Mouse (Mus musculus): ENCODE measurements around the gene Plekha5. TPM values are rescaled to one million over a fixed set of nuclear protein-coding genes. Genes with fewer than 3 reads are reported as not detected.
"Not testable (repeated sequence)": the region's sequence is repeated elsewhere in the genome, so short reads cannot be mapped to it uniquely, and the experiment has no call there.

Plekha5 gene
- polyA plus RNA-seq, 1 experiment from 2014 or later: 54.2 TPM

- Histone ChIP-seq H3K27ac (no peak overlapping the region), H3K36me3 (no peaks in the 10 kb centered on the region), H3K9me3 (no peaks in the 10 kb centered on the region), H3K4me1 (peaks cover 50% of the 10 kb centered on the region), H3K4me2 (replicated peaks) (no peak overlapping the region), H3K27me3 (no peaks in the 10 kb centered on the region), H3K4me3 (no peak overlapping the region), H3K9ac (no peak overlapping the region)
- 40% methylated on average over 4 of the region's 4 CpGs for WGBS
- no peak for ATAC-seq (ENCODE audit: insufficient number of reproducible peaks, insufficient read depth, low FRiP score, low TSS enrichment)
These were observed 91.7 kb downstream of the Plekha5 start for GRCm38 (mm10) chr6:140515550-140515949.

- no peaks in the 10 kb centered on the region for H3K27me3 ChIP-seq
- H3K9ac ChIP-seq: no peak overlapping the region
- H3K9me3 ChIP-seq: no peaks in the 10 kb centered on the region
- ATAC-seq (ENCODE audit: insufficient number of reproducible peaks, insufficient read depth, low FRiP score, low TSS enrichment): no peak
- H3K27ac ChIP-seq: no peak overlapping the region
- no peaks in the 10 kb centered on the region for H3K36me3 ChIP-seq
- H3K4me3 ChIP-seq: no peak overlapping the region
- no peak overlapping the region for H3K4me2 ChIP-seq (replicated peaks)
- peaks cover 56% of the 10 kb centered on the region for H3K4me1 ChIP-seq
- WGBS: 56% methylated on average over 3 of the region's 3 CpGs
These were observed 92.3 kb downstream of the Plekha5 start for GRCm38 (mm10) chr6:140516202-140516601.

GRCm38 (mm10) chr6:140517188-140517587, 93.3 kb downstream of the Plekha5 start:
- Histone ChIP-seq H3K36me3 (no peaks in the 10 kb centered on the region), H3K4me1 (peaks cover 58% of the 10 kb centered on the region), H3K27me3 (no peaks in the 10 kb centered on the region), H3K9ac (no peak overlapping the region), H3K4me2 (replicated peaks) (no peak overlapping the region), H3K9me3 (no peaks in the 10 kb centered on the region), H3K27ac (no peak overlapping the region), H3K4me3 (no peak overlapping the region)
- WGBS: 79% methylated on average over 1 of the region's 1 CpGs
- ATAC-seq (ENCODE audit: insufficient number of reproducible peaks, insufficient read depth, low FRiP score, low TSS enrichment): no peak

GRCm38 (mm10) chr6:140519019-140519418, 95.2 kb downstream of the Plekha5 start:
- Histone ChIP-seq H3K4me2 (replicated peaks) (no peak overlapping the region), H3K27ac (peak overlapping the region; percentile 73), H3K9ac (no peak overlapping the region), H3K27me3 (no peaks in the 10 kb centered on the region), H3K9me3 (no peaks in the 10 kb centered on the region), H3K4me3 (no peak overlapping the region), H3K36me3 (no peaks in the 10 kb centered on the region), H3K4me1 (peaks cover 44% of the 10 kb centered on the region)
- 42% methylated on average over 13 of the region's 13 CpGs for WGBS
- ATAC-seq (ENCODE audit: insufficient number of reproducible peaks, insufficient read depth, low FRiP score, low TSS enrichment): no peak

GRCm38 (mm10) chr6:140519488-140520159, 95.8 kb downstream of the Plekha5 start:
- Histone ChIP-seq H3K27me3 (no peaks in the 10 kb centered on the region), H3K4me3 (no peak overlapping the region), H3K9me3 (no peaks in the 10 kb centered on the region), H3K4me2 (replicated peaks) (peak overlapping the region; percentile 30), H3K36me3 (no peaks in the 10 kb centered on the region), H3K4me1 (peaks cover 39% of the 10 kb centered on the region), H3K27ac (peak overlapping the region; percentile 73), H3K9ac (no peak overlapping the region)
- ATAC-seq (ENCODE audit: insufficient number of reproducible peaks, insufficient read depth, low FRiP score, low TSS enrichment): peak; percentile 64; the same call in 1 of the 2 replicates
- 7% methylated on average over 10 of the region's 10 CpGs for WGBS

- no peak overlapping the region for H3K27ac ChIP-seq
These were observed 97.1 kb downstream of the Plekha5 start for GRCm38 (mm10) chr6:140520961-140521360.

GRCm38 (mm10) chr6:140521832-140522231, 98.0 kb downstream of the Plekha5 start:
- no peaks in the 10 kb centered on the region for H3K27me3 ChIP-seq
- H3K36me3 ChIP-seq: 0 out of 2 replicates have a peak, but pooled peaks cover 5% of the 10 kb centered on the region
- H3K4me1 ChIP-seq: peaks cover 30% of the 10 kb centered on the region
- no peak for ATAC-seq (ENCODE audit: insufficient number of reproducible peaks, insufficient read depth, low FRiP score, low TSS enrichment)
- 32% methylated on average over 5 of the region's 5 CpGs for WGBS
- H3K27ac ChIP-seq: no peak overlapping the region
- no peak overlapping the region for H3K4me3 ChIP-seq
- H3K9me3 ChIP-seq: no peaks in the 10 kb centered on the region
- no peak overlapping the region for H3K9ac ChIP-seq
- H3K4me2 ChIP-seq (replicated peaks): no peak overlapping the region

More at GRCm38 (mm10) chr6:140520961-140521360, 97.1 kb downstream of the Plekha5 start:
- H3K4me2 ChIP-seq (replicated peaks): no peak overlapping the region
- no peak overlapping the region for H3K9ac ChIP-seq
- H3K4me1 ChIP-seq: peaks cover 36% of the 10 kb centered on the region
- no peaks in the 10 kb centered on the region for H3K27me3 ChIP-seq
- WGBS: 43% methylated on average over 6 of the region's 6 CpGs
- no peaks in the 10 kb centered on the region for H3K9me3 ChIP-seq
- ATAC-seq (ENCODE audit: insufficient number of reproducible peaks, insufficient read depth, low FRiP score, low TSS enrichment): no peak
- H3K4me3 ChIP-seq: no peak overlapping the region
- no peaks in the 10 kb centered on the region for H3K36me3 ChIP-seq

GRCm38 (mm10) chr6:140523600-140523999, 99.7 kb downstream of the Plekha5 start:
- Histone ChIP-seq H3K4me2 (replicated peaks) (no peak overlapping the region), H3K36me3 (peaks cover 12% of the 10 kb centered on the region), H3K27ac (no peak overlapping the region), H3K4me3 (no peak overlapping the region), H3K4me1 (peaks cover 27% of the 10 kb centered on the region), H3K27me3 (no peaks in the 10 kb centered on the region), H3K9me3 (no peaks in the 10 kb centered on the region), H3K9ac (no peak overlapping the region)
- no peak for ATAC-seq (ENCODE audit: insufficient number of reproducible peaks, insufficient read depth, low FRiP score, low TSS enrichment)
- WGBS: 78% methylated on average over 4 of the region's 4 CpGs

GRCm38 (mm10) chr6:140528414-140528813, 104.6 kb downstream of the Plekha5 start:
- no peak overlapping the region for H3K4me3 ChIP-seq
- H3K9me3 ChIP-seq: no peaks in the 10 kb centered on the region
- peaks cover 24% of the 10 kb centered on the region for H3K36me3 ChIP-seq
- H3K4me2 ChIP-seq (replicated peaks): no peak overlapping the region
- H3K27me3 ChIP-seq: no peaks in the 10 kb centered on the region
- WGBS: 82% methylated on average over 6 of the region's 6 CpGs
- no peak overlapping the region for H3K9ac ChIP-seq
- ATAC-seq (ENCODE audit: insufficient number of reproducible peaks, insufficient read depth, low FRiP score, low TSS enrichment): no peak
- H3K4me1 ChIP-seq: no peaks in the 10 kb centered on the region
- H3K27ac ChIP-seq: no peak overlapping the region

GRCm38 (mm10) chr6:140532858-140533257, 109.0 kb downstream of the Plekha5 start:
- 100% methylated on average over 1 of the region's 1 CpGs for WGBS
- not testable (repeated sequence) for H3K4me2 ChIP-seq (replicated peaks)

GRCm38 (mm10) chr6:140533606-140534005, 109.8 kb downstream of the Plekha5 start:
- H3K27ac ChIP-seq: no peak overlapping the region
- no peak for ATAC-seq (ENCODE audit: insufficient number of reproducible peaks, insufficient read depth, low FRiP score, low TSS enrichment)
- peaks cover 49% of the 10 kb centered on the region for H3K36me3 ChIP-seq
- H3K9ac ChIP-seq: no peak overlapping the region
- H3K4me2 ChIP-seq (replicated peaks): no peak overlapping the region
- no peaks in the 10 kb centered on the region for H3K4me1 ChIP-seq
- H3K4me3 ChIP-seq: no peak overlapping the region
- no peaks in the 10 kb centered on the region for H3K9me3 ChIP-seq
- WGBS: 92% methylated on average over 5 of the region's 5 CpGs
- H3K27me3 ChIP-seq: no peaks in the 10 kb centered on the region

More at GRCm38 (mm10) chr6:140532858-140533257, 109.0 kb downstream of the Plekha5 start:
- not testable (repeated sequence) for H3K9ac ChIP-seq; ATAC-seq (ENCODE audit: insufficient number of reproducible peaks, insufficient read depth, low FRiP score, low TSS enrichment); H3K27me3 ChIP-seq; H3K4me1 ChIP-seq; H3K9me3 ChIP-seq; H3K27ac ChIP-seq; H3K4me3 ChIP-seq
- H3K36me3 ChIP-seq: peaks cover 50% of the 10 kb centered on the region

- Histone ChIP-seq H3K27ac (no peak overlapping the region), H3K9me3 (no peaks in the 10 kb centered on the region), H3K4me1 (no peaks in the 10 kb centered on the region), H3K9ac (no peak overlapping the region), H3K4me2 (replicated peaks) (no peak overlapping the region), H3K4me3 (no peak overlapping the region), H3K36me3 (peaks cover 57% of the 10 kb centered on the region), H3K27me3 (no peaks in the 10 kb centered on the region)
- WGBS: 89% methylated on average over 8 of the region's 8 CpGs
- ATAC-seq (ENCODE audit: insufficient number of reproducible peaks, insufficient read depth, low FRiP score, low TSS enrichment): no peak
These were observed 111.7 kb downstream of the Plekha5 start for GRCm38 (mm10) chr6:140535504-140535903.
